Mouse (Mus musculus): ENCODE measurements at regions not wholly inside any gene's neighbourhood (a gene's known extent, or its start where the extent isn't known, plus 50 kb on each side); places are given as distances from the start of the nearest gene placed in this dataset.

DNA sequence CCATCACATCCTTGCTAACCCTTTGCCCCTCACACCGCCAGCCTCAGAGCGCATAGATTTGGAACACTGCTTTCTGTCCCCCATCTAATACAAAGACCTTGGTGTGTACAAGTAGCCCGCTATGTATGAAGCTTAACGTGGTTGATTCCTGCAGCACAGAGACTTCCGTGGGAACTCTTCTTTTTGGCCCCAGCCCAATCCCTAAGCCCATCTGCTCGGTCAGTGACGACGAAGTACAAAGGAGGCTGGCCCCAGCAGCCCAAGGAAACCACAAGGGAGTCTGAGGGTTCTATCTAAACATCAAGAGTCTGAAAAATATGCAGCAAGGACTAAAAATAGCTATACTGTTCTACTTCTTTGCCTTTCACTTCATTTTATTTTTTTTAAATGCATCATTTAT lies 126.9 kb downstream of the Fam124b start:
- 76% methylated on average over 8 of the region's 8 CpGs for WGBS
- Histone ChIP-seq H3K36me3 (ENCODE audit: control insufficient read depth, insufficient read depth, low read length) (no peaks in the 10 kb centered on the region), H3K27me3 (replicated peaks; ENCODE audit: control insufficient read depth, insufficient read depth, low read length) (no peaks in the 10 kb centered on the region), H3K4me1 (ENCODE audit: control insufficient read depth, insufficient read depth, low read length) (no peaks in the 10 kb centered on the region), H3K27ac (ENCODE audit: insufficient read depth, low read depth, low read length) (no peak overlapping the region), H3K4me3 (ENCODE audit: insufficient read depth, low read depth, low read length) (no peak overlapping the region)
- DNase-seq, result no peak
- TF ChIP-seq CTCF (conservative IDR thresholded peaks at IDR 0.05; ENCODE audit: insufficient read depth, insufficient read length, low read depth, low read length), result no peak
- TF ChIP-seq POLR2A (IDR thresholded peaks at IDR 0.05; ENCODE audit: low read depth, low read length), result no peak

DNA sequence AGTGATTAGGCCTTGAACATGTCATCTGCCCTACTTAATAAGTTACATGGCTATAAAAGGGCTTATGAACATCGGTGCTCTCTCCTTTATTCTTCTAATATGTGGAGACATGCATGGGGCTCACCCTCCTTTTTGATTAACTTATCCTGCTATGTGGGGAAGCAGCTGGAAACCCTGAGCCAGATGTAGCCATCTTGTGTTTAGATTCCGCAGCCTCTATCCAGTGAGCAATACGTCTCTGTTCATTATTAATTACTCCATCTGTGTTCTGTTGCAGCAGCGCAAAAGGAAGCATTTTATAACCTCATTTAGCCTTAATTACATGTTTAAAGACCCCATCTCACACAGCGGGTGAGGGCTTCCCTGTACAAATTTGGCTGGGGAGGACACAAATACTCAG lies 129.6 kb downstream of the Fam124b start:
- Histone ChIP-seq H3K27me3 (replicated peaks; ENCODE audit: control insufficient read depth, insufficient read depth, low read length) (no peaks in the 10 kb centered on the region), H3K36me3 (ENCODE audit: control insufficient read depth, insufficient read depth, low read length) (no peaks in the 10 kb centered on the region), H3K4me3 (ENCODE audit: insufficient read depth, low read depth, low read length) (no peak overlapping the region), H3K27ac (ENCODE audit: insufficient read depth, low read depth, low read length) (no peak overlapping the region), H3K4me1 (ENCODE audit: control insufficient read depth, insufficient read depth, low read length) (no peaks in the 10 kb centered on the region)
- no peak for DNase-seq
- no peak for TF ChIP-seq CTCF (conservative IDR thresholded peaks at IDR 0.05; ENCODE audit: insufficient read depth, insufficient read length, low read depth, low read length)
- no peak for TF ChIP-seq POLR2A (IDR thresholded peaks at IDR 0.05; ENCODE audit: low read depth, low read length)
- 77% methylated on average over 5 of the region's 5 CpGs for WGBS

- Histone ChIP-seq H3K27me3 (replicated peaks; ENCODE audit: control insufficient read depth, insufficient read depth, low read length) (no peaks in the 10 kb centered on the region; the same call in 1 of the 2 replicates), H3K4me3 (ENCODE audit: insufficient read depth, low read depth, low read length) (no peak overlapping the region), H3K27ac (ENCODE audit: insufficient read depth, low read depth, low read length) (no peak overlapping the region), H3K36me3 (ENCODE audit: control insufficient read depth, insufficient read depth, low read length) (no peaks in the 10 kb centered on the region), H3K4me1 (ENCODE audit: control insufficient read depth, insufficient read depth, low read length) (no peaks in the 10 kb centered on the region)
- WGBS, result 87% methylated on average over 4 of the region's 4 CpGs
- no peak for DNase-seq
- no peak for TF ChIP-seq POLR2A (IDR thresholded peaks at IDR 0.05; ENCODE audit: low read depth, low read length)
- no peak for TF ChIP-seq CTCF (conservative IDR thresholded peaks at IDR 0.05; ENCODE audit: insufficient read depth, insufficient read length, low read depth, low read length)
Measured at GRCm38 (mm10) chr1:80076357-80076756, 141.9 kb downstream of the Fam124b start.

DNA sequence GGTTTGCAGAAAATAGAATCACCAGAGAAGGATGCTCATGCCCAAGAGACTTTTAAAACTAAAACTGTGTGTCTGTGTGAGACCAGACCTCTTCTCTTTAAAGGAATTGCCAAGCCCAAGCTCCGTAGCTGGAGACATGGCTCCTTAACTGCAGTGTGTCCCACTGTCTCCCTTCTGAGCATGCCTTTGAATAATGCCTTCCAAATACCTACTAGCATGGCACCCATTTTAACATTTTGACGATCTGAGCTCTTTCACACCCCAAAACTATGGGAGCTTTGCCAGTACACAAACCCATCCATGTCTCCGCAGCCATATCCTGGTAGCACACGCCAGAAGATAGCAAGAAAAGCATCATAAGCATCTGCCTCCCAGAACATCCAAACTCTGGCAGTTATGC lies 143.9 kb downstream of the Fam124b start:
- DNase-seq, result no peak
- TF ChIP-seq POLR2A (IDR thresholded peaks at IDR 0.05; ENCODE audit: low read depth, low read length) (no peak), CTCF (conservative IDR thresholded peaks at IDR 0.05; ENCODE audit: insufficient read depth, insufficient read length, low read depth, low read length) (no peak)
- Histone ChIP-seq H3K4me1 (ENCODE audit: control insufficient read depth, insufficient read depth, low read length) (no peaks in the 10 kb centered on the region), H3K27ac (ENCODE audit: insufficient read depth, low read depth, low read length) (no peak overlapping the region), H3K27me3 (replicated peaks; ENCODE audit: control insufficient read depth, insufficient read depth, low read length) (no peaks in the 10 kb centered on the region; the same call in 1 of the 2 replicates), H3K4me3 (ENCODE audit: insufficient read depth, low read depth, low read length) (no peak overlapping the region), H3K36me3 (ENCODE audit: control insufficient read depth, insufficient read depth, low read length) (no peaks in the 10 kb centered on the region)
- WGBS, result 90% methylated on average over 4 of the region's 4 CpGs

DNA sequence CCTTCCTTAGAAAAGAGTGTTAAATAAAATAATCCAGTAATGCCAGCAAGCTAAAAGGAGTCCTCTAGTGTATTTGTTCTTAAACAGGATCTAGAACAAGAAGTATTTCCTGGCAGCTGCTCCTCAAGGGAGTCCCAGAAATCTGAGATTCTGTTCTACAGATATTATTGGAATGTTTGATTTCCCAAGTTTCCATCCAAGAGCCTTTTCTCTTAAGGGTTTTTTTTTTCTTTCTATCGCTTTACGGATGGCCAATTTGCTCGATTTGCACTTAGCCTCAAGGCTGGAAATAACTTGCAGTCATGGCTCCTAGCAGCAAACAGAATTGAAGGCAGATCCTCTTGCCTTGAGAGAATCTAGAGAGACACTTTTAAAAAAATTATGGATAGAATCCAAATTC lies 144.3 kb downstream of the Fam124b start:
- TF ChIP-seq CTCF (conservative IDR thresholded peaks at IDR 0.05; ENCODE audit: insufficient read depth, insufficient read length, low read depth, low read length) (no peak), POLR2A (IDR thresholded peaks at IDR 0.05; ENCODE audit: low read depth, low read length) (no peak)
- no peaks in the 10 kb centered on the region; the same call in 1 of the 2 replicates for H3K27me3 ChIP-seq (replicated peaks; ENCODE audit: control insufficient read depth, insufficient read depth, low read length)

DNA sequence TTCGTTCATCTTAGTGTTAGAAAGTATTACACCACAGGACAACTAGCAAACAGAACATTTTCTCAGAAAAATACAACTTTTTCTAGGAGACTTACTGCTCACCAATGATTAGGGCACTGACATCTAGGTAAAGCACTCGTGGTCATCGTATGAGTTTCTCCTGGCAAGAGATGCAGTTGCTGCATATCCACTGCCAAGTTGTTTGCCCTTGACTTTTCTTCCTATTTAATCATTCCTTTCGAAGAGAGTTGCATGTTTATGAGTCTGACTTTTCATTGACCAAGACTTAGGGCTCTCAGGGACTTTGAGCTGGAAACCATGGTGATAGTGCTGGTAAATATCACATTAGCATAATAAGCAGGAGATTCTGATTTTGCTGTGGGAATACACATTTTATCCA lies 149.1 kb downstream of the Fam124b start:
- Histone ChIP-seq H3K4me1 (ENCODE audit: control insufficient read depth, insufficient read depth, low read length) (no peaks in the 10 kb centered on the region), H3K27me3 (replicated peaks; ENCODE audit: control insufficient read depth, insufficient read depth, low read length) (no peaks in the 10 kb centered on the region), H3K4me3 (ENCODE audit: insufficient read depth, low read depth, low read length) (no peak overlapping the region), H3K27ac (ENCODE audit: insufficient read depth, low read depth, low read length) (no peak overlapping the region), H3K36me3 (ENCODE audit: control insufficient read depth, insufficient read depth, low read length) (no peaks in the 10 kb centered on the region)
- TF ChIP-seq POLR2A (IDR thresholded peaks at IDR 0.05; ENCODE audit: low read depth, low read length) (no peak), CTCF (conservative IDR thresholded peaks at IDR 0.05; ENCODE audit: insufficient read depth, insufficient read length, low read depth, low read length) (no peak)
- 50% methylated on average over 4 of the region's 4 CpGs for WGBS
- peak; percentile 74 for DNase-seq

More for the DNA sequence above, 144.3 kb downstream of the Fam124b start:
- H3K4me1 ChIP-seq (ENCODE audit: control insufficient read depth, insufficient read depth, low read length), result no peaks in the 10 kb centered on the region
- no peak overlapping the region for H3K27ac ChIP-seq (ENCODE audit: insufficient read depth, low read depth, low read length)
- DNase-seq, result no peak
- no peaks in the 10 kb centered on the region for H3K36me3 ChIP-seq (ENCODE audit: control insufficient read depth, insufficient read depth, low read length)
- 64% methylated on average over 3 of the region's 3 CpGs for WGBS
- H3K4me3 ChIP-seq (ENCODE audit: insufficient read depth, low read depth, low read length), result no peak overlapping the region

GRCm38 (mm10) chr1:80062121-80062520 lies 156.2 kb downstream of the Fam124b start:
- no peak overlapping the region for H3K4me3 ChIP-seq (ENCODE audit: insufficient read depth, low read depth, low read length)
- H3K27me3 ChIP-seq (replicated peaks; ENCODE audit: control insufficient read depth, insufficient read depth, low read length), result no peaks in the 10 kb centered on the region
- TF ChIP-seq POLR2A (IDR thresholded peaks at IDR 0.05; ENCODE audit: low read depth, low read length), result no peak
- no peak for TF ChIP-seq CTCF (conservative IDR thresholded peaks at IDR 0.05; ENCODE audit: insufficient read depth, insufficient read length, low read depth, low read length)
- no peaks in the 10 kb centered on the region for H3K4me1 ChIP-seq (ENCODE audit: control insufficient read depth, insufficient read depth, low read length)
- no peaks in the 10 kb centered on the region for H3K36me3 ChIP-seq (ENCODE audit: control insufficient read depth, insufficient read depth, low read length)
- H3K27ac ChIP-seq (ENCODE audit: insufficient read depth, low read depth, low read length), result no peak overlapping the region
- no peak for DNase-seq
- WGBS, result 76% methylated on average over 1 of the region's 1 CpGs

GRCm38 (mm10) chr1:80061632-80062031 lies 156.6 kb downstream of the Fam124b start:
- DNase-seq, result no peak
- WGBS, result 72% methylated on average over 7 of the region's 7 CpGs
- H3K36me3 ChIP-seq (ENCODE audit: control insufficient read depth, insufficient read depth, low read length), result no peaks in the 10 kb centered on the region
- H3K27ac ChIP-seq (ENCODE audit: insufficient read depth, low read depth, low read length), result no peak overlapping the region
- H3K27me3 ChIP-seq (replicated peaks; ENCODE audit: control insufficient read depth, insufficient read depth, low read length), result no peaks in the 10 kb centered on the region
- TF ChIP-seq CTCF (conservative IDR thresholded peaks at IDR 0.05; ENCODE audit: insufficient read depth, insufficient read length, low read depth, low read length) (no peak), POLR2A (IDR thresholded peaks at IDR 0.05; ENCODE audit: low read depth, low read length) (no peak)
- no peaks in the 10 kb centered on the region for H3K4me1 ChIP-seq (ENCODE audit: control insufficient read depth, insufficient read depth, low read length)
- H3K4me3 ChIP-seq (ENCODE audit: insufficient read depth, low read depth, low read length), result no peak overlapping the region

Data from kidney, adult 2 months (tissue).